Mouse (Mus musculus): Measurements from ENCODE around the gene Gm21797.
"Not testable (repeated sequence)": the region's sequence is repeated elsewhere in the genome, so short reads cannot be mapped to it uniquely, and the experiment has no call there.

The Gm21797 gene

GRCm38 (mm10) chrY:40775665-40776064 lies at the start of gene Gm21797:
Gm21797 (minus strand) TSS chrY:40775765.
- not testable (repeated sequence) for DNase-seq

- DNase-seq: not testable (repeated sequence)
Measured at GRCm38 (mm10) chrY:40804614-40805013, 29.0 kb upstream of the Gm21797 start, which contains the start of gene Gm20795. Gm20795 (plus strand) TSS chrY:40804914.

All from cerebellum, adult 9-11 months (tissue).